Mouse (Mus musculus): Measurements from ENCODE around the gene Hddc3.

DNA sequence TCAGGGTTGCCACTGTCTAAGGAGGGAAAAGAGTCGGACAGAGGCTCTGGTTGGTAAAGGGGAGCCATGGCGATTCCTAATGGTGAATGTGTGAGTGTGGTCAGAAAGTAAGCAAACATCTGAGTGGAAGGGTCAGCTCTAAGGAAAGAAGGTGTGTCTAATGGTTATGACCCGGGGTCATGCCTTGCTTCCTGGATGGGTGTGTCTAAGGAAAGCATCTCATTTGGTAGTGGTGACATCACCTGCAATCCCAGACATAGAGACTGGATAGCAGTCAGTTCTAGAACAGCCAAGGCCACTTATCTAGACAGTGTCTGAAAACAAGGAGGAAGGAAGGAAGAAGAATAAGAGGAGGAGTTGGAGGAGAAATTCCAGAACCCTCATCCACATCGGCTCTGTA lies 8.1 kb upstream of the Hddc3 start:
- TF ChIP-seq CTCF (IDR thresholded peaks at IDR 0.05; ENCODE audit: borderline replicate concordance, insufficient read depth, low read depth, low read length) (no peak), POLR2A (IDR thresholded peaks at IDR 0.05; ENCODE audit: borderline replicate concordance, insufficient read depth, low read length) (no peak)
